Mouse (Mus musculus): ENCODE data around the gene Polr1c.

Gene Polr1c

DNA sequence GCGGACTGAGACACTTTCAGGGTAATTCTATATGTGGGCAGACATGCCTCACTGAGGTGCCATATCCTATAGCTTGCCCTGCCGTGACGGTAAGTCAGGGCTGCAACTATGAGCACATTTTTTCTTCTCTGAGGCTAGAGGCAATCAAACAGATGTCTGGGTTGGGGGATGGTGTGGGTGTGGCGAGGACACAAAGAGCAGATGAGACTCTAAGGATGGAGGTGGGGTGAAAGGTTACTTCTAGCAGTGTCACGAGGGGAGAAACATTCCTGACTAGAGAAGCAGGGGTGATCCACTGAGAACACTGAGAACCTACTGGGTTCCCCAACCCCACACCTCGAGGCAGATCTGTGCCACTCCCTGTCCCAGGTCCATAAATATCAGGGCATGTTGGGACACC, 19.1 kb upstream of the Polr1c start:
- DNase-seq (ENCODE audit: extremely low read depth, insufficient read length, low spot score): no peak

DNA sequence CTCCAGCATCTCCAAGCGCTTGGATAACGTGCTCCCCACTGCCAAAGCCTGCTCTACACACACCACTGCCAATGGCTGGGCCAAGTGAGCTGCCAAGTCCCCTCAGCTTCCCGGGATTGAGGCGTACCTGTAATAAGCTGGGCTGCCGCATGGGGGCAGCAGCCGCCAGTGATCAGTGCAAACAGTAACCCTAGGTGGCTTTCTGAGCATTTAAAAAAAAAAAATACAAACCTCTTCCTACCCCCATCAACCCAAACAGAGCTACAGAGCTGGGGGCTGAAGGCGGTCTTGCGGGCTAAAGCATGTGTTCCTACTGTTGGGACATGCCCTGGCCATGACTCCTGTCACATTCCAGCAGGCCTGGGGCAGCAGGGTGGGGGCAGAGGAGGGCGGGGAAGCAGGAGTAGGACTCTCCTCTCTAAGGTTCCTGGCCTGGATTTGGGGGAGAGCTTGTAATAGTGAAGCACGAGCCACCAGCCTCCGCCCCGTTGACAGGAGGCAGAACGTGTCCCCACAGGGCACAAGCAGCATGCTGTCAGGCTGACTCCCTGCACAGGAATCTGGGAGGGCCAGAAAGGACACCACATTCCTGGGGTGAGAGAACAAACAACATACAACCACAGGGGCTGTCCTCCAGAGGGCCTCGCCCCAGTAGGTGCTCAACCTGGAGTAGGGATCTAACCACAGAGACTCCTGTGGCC, 18.2 kb upstream of the Polr1c start:
- DNase-seq (ENCODE audit: extremely low read depth, insufficient read length, low spot score): peak; percentile 88

DNA sequence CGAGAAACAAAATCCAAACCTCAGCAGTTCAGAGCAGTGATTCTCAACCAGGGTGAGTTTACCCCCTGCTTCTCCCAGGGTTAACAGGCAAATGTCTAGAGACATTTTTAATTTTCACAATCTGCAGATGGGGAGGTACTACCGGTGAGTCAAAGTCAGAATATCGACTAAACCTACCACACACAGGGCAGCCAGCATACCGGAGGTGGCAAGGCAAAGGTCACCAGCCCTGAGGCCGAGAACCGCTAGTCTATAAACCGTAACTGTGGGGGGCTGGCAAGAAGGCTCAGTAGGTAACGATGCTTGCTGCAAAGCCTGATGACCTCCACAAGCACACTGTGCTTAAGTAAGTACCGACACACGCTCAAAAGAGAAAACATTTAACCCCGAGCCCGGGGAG, 17.6 kb upstream of the Polr1c start:
- DNase-seq (ENCODE audit: extremely low read depth, insufficient read length, low spot score): no peak

DNA sequence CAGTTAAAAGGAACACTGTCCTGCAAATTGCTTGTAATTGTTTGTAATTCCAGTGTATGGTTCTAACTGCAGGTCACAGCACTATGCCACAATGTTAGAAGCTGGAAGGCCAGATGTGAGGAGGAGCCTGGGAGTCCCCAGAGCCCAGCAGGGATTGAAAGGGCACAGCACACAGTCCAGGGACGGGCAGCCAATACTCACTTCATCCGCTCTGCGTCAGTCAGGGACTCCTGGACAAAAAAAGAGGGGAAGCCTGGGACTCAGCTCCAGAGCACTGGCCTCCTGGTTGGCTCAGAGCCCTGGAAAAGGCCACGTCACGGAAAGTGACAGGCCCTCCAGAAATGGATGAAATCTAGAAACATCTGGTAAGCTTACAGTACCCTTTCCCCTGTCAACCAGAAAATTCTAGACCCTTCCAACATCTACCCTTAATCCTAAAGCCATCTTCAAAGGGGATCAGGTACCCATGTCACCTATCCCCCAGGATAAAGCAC, 14.4 kb upstream of the Polr1c start:
- DNase-seq (ENCODE audit: extremely low read depth, insufficient read length, low spot score): no peak

DNA sequence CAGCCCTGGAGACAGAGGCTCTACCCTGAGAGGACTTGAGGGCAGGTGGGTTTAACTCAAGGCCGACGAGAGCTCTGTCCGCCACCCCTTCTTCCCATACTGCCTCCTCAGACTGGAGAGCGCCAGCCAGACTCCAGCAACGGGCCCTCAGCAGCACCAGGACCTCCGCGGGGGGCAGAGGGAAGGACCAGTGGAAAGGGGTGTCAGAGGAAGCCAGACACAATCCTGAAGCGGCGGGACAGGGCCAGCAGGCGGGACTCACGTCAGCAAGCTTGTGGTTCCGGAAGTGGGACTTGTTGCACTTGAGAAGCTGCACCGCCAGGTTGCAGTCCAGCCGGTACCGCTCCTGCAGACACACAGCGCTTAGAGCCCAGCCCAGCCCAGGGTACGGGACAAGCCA, 11.8 kb upstream of the Polr1c start:
- DNase-seq (ENCODE audit: extremely low read depth, insufficient read length, low spot score): no peak

DNA sequence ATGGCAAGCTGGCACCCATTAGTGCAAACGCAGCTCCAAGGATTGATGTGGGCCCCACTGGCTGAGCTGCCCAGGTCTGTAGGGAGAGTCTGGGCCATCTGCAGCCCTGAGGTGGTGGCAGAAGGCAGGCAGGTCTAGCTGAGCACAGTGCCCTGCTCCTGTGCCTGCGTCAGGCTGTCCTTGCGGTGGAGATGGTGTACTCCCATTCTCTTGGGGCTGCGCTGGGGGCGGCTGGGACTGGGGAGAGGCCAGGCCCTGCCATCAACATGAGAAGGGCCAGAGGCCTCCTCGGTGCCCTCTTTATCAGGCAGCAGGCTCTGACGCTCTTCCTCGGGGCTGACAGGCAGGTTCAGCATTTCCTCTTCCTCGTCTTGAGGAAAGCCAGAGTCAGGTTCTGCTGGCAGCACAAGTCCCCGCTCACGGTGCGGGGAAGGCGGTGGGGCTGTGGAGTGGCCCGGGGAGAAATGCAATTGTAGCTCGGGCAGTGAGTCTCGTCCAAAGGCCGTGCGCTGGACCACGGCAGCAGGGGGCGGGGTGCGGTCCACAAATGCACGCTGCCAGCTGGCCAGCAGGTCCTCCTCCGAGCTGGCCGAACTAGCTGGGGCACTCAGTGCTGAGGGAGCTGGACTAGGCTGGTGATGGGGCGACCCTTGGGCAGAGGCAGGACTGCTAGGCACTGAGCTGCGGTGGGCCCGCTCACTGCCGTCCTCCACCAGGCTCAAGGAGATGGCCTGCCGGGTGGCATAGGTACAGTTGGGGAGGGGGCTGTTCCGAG, 10.6 kb upstream of the Polr1c start:
- no peak for DNase-seq (ENCODE audit: extremely low read depth, insufficient read length, low spot score)

DNA sequence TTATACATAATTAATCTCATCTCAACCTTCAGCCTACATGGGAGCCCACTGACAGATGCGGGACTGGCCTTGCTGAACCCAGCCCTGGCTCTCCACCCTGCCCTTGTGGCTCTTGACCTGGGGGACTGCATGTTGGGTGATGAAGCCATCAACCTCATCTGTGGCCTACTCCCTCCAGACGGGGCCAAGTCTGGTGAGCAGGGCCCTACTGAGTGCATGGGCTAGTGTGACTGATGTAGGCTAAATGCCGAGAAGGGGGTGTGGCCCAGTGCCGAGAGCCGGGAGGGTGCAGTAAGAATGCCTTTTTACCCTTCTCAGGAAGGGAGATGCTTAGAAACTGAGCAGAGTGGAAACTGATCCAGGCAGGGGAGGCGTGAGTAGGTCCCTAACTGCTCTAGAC, 7.3 kb upstream of the Polr1c start:
- no peak for DNase-seq (ENCODE audit: extremely low read depth, insufficient read length, low spot score)

DNA sequence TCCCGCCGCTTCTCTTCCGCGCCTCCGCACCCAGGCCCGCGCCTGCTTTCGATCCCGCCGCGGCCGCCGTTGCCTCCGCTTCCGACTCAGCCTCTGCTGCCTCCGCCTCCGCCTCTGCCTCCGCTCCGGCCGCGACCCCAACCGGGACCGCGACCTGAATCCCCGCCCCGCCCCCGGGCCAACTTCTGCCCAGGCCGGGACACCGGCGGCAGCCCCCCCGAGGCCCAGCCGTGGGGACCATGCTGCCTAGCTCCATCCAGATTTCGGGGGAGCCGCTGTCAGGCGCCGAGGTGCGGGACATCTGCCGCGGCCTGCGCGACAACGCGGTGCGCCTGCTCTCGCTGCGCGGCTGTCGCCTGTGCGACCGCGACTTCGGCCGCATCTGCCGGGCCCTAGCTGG, 6.3 kb upstream of the Polr1c start:
- no peak for DNase-seq (ENCODE audit: extremely low read depth, insufficient read length, low spot score)

DNA sequence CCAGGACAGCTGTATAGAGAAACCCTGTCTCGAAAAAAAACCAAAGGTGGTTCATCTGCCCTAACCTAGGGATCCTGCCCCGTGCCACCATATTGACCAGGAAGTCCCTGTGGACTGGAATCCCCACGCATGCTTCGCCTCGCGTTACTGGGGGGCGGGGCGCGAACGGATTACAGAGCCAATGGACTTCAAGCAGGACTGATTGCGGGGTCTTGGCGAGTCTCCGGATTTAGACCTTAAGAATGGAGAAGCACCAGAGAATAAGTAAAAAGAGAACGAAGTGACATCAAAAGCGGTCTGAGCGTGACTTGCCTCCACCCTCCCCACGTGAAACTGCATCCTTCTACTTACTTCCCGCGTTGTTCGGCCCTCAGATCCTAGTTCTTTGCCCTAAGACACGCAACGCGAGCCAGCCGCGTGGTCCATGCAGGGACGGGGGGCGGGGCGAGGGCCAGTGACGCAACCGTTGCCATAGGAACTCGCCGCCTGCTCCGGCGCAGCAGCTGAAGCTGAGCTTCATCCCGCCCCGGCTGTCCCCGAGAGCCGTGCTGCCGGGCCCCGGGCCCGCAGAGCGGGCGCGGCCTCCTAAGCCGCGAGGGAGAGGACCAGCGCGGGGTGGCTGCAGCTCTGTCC, 5.7 kb upstream of the Polr1c start, which contains the start of gene Lrrc73:
Gene Lrrc73, plus strand, starts transcription at position 80 of the 633 bp plus-strand sequence.
- peak; percentile 86 for DNase-seq (ENCODE audit: extremely low read depth, insufficient read length, low spot score)

DNA sequence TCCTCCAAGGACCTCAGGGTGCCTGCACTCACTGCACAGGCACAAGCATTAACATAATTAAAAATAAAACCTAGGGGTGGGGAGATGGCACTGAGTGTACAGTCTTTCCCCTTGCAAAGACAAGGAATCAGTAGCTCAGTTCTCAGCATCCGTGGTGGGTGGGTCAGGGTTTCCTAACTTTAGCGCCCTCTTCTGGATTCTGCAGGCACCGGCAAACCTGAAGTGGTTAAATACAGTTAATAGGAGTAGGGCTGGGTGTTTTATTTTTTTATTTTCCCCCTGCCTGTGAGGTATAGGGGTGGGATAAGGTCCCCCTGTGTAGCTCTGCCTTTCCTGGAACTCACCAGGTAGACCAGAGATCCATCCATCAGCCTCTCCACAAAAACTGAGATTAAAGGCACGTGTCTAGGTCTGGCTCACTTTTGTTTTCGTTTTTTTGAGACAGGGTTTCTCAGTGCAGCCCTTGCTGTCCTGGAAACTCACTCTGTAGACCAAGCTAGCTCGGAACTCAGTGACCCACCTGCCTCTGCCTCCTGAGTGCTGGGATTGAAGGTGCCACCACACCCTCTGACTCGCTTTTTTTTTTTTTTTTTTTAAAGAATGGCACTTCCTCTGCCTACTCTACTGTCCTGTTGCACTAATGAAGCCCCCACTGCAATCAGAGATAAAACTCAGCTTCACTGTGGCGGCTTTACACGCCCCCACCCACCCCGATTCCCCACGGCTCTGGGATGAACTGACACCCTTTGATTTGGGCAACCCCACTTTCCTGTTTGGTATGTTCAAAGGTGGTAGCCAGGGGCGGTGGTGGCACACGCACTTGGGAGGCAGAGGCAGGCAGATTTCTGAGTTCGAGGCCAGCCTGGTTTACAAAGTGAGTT, 5.0 kb upstream of the Polr1c start:
- no peak for DNase-seq (ENCODE audit: extremely low read depth, insufficient read length, low spot score)

DNA sequence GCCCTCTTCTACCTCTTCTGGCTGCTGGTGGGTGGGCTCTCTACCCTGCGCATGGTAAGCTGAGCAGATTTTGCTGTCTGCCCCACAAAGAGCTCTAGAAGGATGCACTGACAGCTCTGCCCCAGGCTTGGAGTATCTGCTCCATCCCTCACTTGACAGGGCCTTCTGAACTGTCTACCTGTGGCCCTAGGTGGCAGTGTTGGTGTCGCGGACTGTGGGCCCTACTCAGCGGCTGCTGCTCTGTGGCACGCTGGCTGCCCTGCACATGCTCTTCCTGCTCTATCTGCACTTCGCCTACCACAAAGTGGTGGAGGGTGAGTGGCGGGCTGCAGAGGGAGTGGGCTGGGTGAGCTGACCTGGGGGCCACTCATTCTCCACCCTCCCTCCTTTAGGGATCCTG, 3.3 kb upstream of the Polr1c start:
- DNase-seq (ENCODE audit: extremely low read depth, insufficient read length, low spot score): no peak

DNA sequence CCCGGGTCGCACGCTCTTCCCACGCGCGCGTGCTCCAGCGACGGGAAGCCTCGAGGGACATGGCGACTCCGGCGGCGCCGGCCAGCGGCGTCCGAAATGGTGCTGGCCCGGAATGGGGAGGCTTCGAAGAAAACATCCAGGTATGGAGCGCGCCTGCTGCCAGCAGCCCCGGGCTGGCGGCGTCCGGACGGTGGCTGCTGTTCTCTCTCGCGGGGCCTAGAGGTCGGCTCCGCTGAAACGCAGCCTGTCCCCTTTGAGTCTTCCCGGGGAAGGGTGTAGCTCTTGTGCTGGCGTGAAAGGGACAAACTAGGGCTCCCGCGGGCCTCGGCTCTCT, 302 bp upstream of the Polr1c start:
- no peak for DNase-seq (ENCODE audit: extremely low read depth, insufficient read length, low spot score)

DNA sequence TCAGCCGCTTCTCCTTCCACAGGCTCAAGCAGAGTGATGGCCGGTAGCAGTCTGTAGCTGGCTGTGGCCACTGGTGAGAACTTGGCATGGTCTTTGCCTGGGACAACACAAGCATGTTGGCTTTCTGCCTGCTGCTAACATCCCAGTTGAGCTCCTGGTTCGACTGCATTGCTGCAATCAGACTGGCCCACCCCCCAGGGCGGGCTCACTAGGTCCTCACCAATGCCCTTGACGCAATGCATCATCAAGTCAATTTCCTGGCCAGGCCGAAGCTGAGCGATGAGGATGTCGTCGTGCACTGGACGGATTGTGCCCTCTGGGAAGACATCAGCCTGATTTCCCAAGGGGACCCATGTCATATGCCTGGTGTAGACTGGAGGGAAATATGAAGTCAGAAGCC, 3.3 kb downstream of the Polr1c start:
- no peak for DNase-seq (ENCODE audit: extremely low read depth, insufficient read length, low spot score)

DNA sequence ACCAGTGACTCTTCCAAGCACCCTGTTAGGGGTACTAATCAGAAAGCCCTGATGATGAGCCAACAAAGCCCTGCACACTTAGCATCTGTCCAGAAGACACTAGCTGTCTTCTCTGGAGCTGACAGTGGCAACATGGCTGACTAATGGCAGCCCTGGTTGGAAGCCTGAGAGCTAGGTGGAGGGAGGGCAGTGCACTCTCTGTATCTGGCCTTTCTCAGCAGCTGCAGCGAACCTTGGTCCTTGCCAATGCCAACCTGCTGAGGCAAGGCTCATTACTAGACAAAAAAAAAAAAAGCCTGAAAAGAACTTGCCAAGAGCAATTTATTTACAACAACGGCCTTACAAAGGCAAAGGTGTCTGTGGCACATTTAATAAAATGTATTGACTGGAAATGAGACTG, 4.2 kb downstream of the Polr1c start:
- no peak for DNase-seq (ENCODE audit: extremely low read depth, insufficient read length, low spot score)

DNA sequence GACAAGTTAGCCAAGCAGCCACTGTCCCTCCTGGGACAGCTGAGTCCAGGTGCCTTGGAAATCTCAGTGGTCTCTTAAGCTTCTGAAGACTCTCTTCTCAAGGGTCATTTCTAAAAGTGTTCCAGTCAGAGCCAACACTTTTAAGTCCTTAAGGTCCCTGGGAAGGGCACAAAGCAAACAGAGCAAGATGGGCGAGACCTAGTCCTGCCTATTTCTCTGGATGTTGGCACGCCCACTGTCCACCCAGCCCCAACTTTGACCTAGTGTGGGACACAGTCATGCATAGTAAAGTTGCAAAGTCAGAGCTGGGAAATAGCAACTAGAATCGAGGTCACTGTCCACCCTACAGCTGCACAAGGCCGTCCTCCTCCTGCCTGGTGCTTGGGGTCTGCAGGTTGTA, 4.9 kb downstream of the Polr1c start:
- no peak for DNase-seq (ENCODE audit: extremely low read depth, insufficient read length, low spot score)

DNA sequence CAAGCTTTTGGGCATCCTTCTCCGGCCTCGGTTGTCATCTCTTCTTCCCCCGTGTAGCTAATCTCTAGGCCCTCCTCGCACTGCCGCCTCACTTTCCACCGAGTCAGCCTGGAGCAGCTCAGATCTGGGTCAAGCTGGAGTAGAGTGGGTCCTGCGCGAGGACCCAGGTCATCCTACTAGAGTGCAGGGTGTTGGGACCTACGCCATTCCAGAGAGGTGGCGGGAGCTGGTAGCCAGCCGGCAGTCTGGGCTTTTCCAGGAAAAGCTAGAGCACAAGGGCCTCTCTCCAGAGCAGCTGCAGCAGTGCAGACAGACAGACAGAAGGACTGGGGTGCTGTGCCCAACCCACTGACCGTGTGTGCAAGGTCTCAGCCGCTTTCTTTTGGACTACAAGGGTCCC, 5.6 kb downstream of the Polr1c start:
- no peak for DNase-seq (ENCODE audit: extremely low read depth, insufficient read length, low spot score)

DNA sequence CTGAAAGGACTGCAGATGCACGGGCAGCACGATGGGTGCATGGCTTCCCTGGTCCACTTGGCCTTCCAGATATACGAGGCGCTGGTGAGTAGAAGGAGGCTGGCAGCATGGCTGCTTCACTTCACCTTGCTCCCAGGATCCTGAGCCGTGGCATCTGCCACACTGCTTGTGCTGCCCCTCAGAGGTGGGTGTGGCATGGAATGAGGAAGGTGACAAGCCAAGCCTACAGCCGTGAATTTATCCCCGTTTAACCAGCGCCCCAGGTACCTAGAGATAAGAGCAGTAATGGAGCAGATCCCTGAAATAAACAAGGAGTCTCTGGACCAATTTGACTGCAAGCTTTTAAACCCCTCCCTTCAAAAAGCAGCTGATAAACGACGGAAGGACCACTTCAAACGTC, 6.4 kb downstream of the Polr1c start:
- DNase-seq (ENCODE audit: extremely low read depth, insufficient read length, low spot score): no peak

DNA sequence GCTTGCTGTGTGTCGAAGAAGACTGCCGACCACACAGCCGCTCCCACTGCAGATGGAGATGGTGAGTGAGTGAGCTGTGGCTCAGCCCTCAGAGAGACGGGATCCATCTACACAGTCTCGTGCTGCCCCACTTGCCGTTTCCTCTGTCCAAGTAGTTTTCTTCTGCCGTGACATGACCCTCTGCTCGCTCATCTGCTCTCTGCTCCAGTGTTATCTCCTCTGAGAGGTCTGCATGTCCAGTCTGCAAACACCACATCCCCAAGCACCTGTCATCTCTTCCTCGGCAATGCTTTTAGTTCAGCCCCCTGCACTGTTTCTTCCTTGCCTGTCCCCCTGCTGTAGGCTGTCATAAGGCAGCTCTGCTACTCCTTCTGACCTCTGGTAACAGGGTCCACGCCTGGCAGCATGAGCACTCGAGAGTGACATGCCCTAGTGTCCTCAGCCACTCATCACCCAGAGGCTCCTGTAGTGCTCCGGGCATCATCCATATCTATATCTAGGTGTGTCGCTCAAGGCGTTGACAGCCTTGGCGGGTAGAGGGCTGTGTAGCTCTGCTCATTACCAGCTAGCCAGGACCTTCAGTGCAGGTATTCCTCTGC, 8.2 kb downstream of the Polr1c start:
- DNase-seq (ENCODE audit: extremely low read depth, insufficient read length, low spot score): no peak

DNA sequence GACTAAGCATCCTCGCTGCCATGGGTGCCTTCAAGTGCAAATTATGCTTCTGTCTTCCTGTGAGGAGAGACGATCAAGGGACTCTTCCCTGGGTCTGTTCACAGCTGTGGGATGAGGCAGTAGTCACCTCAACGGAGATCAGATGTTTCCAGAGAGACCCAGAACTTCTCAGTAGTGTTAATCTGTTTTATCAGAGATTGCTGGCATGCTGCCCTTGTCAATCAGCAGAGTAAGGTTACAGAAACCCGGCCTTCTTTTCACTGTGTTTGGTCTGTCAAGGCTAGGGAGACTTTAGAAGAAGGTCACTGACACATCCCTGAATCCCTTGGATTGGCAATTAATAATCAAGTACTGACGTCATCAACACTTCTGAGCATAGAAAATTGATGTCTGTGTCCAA, 10.4 kb downstream of the Polr1c start:
- DNase-seq (ENCODE audit: extremely low read depth, insufficient read length, low spot score): no peak

DNA sequence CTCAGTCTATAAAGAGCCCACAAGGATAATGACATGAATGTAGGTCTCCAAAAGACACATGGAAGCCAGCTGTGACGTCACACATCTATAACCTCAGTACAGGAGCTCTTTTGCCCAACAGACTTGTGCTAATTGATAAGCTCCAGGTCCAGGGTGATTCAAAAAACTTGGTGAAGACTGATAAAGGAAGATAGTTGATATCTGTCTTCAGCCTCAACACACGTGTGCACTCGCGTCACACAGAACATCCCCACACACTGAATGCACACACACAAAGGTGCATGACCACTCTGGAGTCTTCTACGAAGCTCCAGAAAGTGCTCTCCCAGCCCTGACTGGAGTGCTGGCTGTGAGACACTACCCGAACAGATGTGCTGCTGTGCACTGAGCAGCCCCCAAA, 10.8 kb downstream of the Polr1c start:
- no peak for DNase-seq (ENCODE audit: extremely low read depth, insufficient read length, low spot score)

DNA sequence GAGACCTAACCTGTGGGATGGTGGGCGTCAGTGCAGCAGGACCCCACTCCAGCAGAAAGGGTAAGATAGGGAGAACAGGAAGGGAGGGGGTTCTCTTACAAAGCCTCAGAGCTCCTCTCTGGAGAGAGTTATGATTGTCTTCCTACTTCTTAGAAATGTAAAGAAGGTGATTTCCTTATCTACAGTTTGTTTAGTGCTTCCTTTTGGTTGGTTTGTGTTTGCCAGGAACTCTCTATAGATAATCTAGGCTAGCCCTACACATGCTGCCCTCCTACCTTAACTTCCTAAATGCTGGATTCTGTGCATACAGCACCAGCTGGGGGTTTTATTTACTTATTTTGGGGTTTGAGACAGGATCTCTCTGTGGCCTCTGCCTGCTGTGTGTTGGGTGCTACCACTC, 11.8 kb downstream of the Polr1c start:
- no peak for DNase-seq (ENCODE audit: extremely low read depth, insufficient read length, low spot score)
